Mouse (Mus musculus): ENCODE data around the gene Trim41. TPM values are rescaled to one million over a fixed set of nuclear protein-coding genes. Genes with fewer than 3 reads are reported as not detected.

Trim41 gene
- polyA plus RNA-seq, 1 experiment from 2014 or later, result 7.1 TPM

GRCm38 (mm10) chr11:48774443-48775298 lies 42.5 kb downstream of the Trim41 start:
- ATAC-seq (ENCODE audit: low FRiP score), result peak; percentile 27; the same call in 1 of the 2 replicates
- 38% methylated on average over 17 of the region's 17 CpGs for WGBS
- Histone ChIP-seq H3K9me3 (replicated peaks) (no peaks in the 10 kb centered on the region), H3K4me2 (replicated peaks) (peak overlapping the region; percentile 24), H3K27me3 (no peaks in the 10 kb centered on the region), H3K27ac (no peak overlapping the region), H3K36me3 (no peaks in the 10 kb centered on the region), H3K4me1 (no peaks in the 10 kb centered on the region), H3K9ac (no peak overlapping the region), H3K4me3 (no peak overlapping the region)

GRCm38 (mm10) chr11:48771691-48772090 lies 45.5 kb downstream of the Trim41 start:
- Histone ChIP-seq H3K27ac (no peak overlapping the region), H3K4me2 (replicated peaks) (no peak overlapping the region), H3K9me3 (replicated peaks) (no peaks in the 10 kb centered on the region), H3K4me1 (no peaks in the 10 kb centered on the region), H3K36me3 (no peaks in the 10 kb centered on the region), H3K27me3 (no peaks in the 10 kb centered on the region), H3K9ac (no peak overlapping the region), H3K4me3 (no peak overlapping the region)
- ATAC-seq (ENCODE audit: low FRiP score), result no peak
- WGBS, result 10% methylated on average over 2 of the region's 2 CpGs

GRCm38 (mm10) chr11:48767195-48767876 lies 49.8 kb downstream of the Trim41 start:
- Histone ChIP-seq H3K4me2 (replicated peaks) (no peak overlapping the region), H3K27me3 (no peaks in the 10 kb centered on the region), H3K4me1 (no peaks in the 10 kb centered on the region), H3K27ac (no peak overlapping the region), H3K4me3 (no peak overlapping the region), H3K9ac (no peak overlapping the region), H3K9me3 (replicated peaks) (no peaks in the 10 kb centered on the region), H3K36me3 (no peaks in the 10 kb centered on the region)
- ATAC-seq (ENCODE audit: low FRiP score), result no peak
- 81% methylated on average over 14 of the region's 14 CpGs for WGBS

- no peaks in the 10 kb centered on the region; the same call in 1 of the 2 replicates for H3K27me3 ChIP-seq
- 93% methylated on average over 9 of the region's 9 CpGs for WGBS
- H3K36me3 ChIP-seq, result no peaks in the 10 kb centered on the region
- no peaks in the 10 kb centered on the region for H3K4me1 ChIP-seq
- H3K27ac ChIP-seq, result no peak overlapping the region
- no peak overlapping the region for H3K4me3 ChIP-seq
- H3K4me2 ChIP-seq (replicated peaks), result no peak overlapping the region
- H3K9ac ChIP-seq, result no peak overlapping the region
- no peaks in the 10 kb centered on the region for H3K9me3 ChIP-seq (replicated peaks)
- no peak for ATAC-seq (ENCODE audit: low FRiP score)
These were observed 53.0 kb downstream of the Trim41 start for GRCm38 (mm10) chr11:48764119-48764518.

GRCm38 (mm10) chr11:48759021-48759420 lies 58.1 kb downstream of the Trim41 start:
- Histone ChIP-seq H3K9me3 (replicated peaks) (no peaks in the 10 kb centered on the region), H3K4me3 (no peak overlapping the region), H3K27ac (no peak overlapping the region), H3K4me1 (no peaks in the 10 kb centered on the region), H3K36me3 (no peaks in the 10 kb centered on the region), H3K9ac (no peak overlapping the region), H3K4me2 (replicated peaks) (no peak overlapping the region), H3K27me3 (no peaks in the 10 kb centered on the region; the same call in 1 of the 2 replicates)
- WGBS, result 80% methylated on average over 8 of the region's 8 CpGs
- no peak for ATAC-seq (ENCODE audit: low FRiP score)

Other genes with a start within 250 kb of the Trim41 start
- gene Rack1, start 17.0 kb downstream of the Trim41 start, polyA plus RNA-seq (2016; fragmentation: Nextera tagmentation; extraction: Ambion mirVana), result 442 and 512 TPM in 2 replicates
- gene Trim7, start 8.8 kb upstream of the Trim41 start, polyA plus RNA-seq (2016; fragmentation: Nextera tagmentation; extraction: Ambion mirVana), result 0.70 and 1.6 TPM in 2 replicates
- 7.2 and 10.0 TPM in 2 replicates for gene Gm12184, start 9.3 kb upstream of the Trim41 start, polyA plus RNA-seq (2016; fragmentation: Nextera tagmentation; extraction: Ambion mirVana)
- 3.0 and 3.9 TPM in 2 replicates for gene Irgm1, start 54.3 kb upstream of the Trim41 start, polyA plus RNA-seq (2016; fragmentation: Nextera tagmentation; extraction: Ambion mirVana)
- 0.13 TPM in 1 of 2 replicates, not detected in the other for gene Gm5431, start 84.9 kb upstream of the Trim41 start, polyA plus RNA-seq (2016; fragmentation: Nextera tagmentation; extraction: Ambion mirVana)
- 2.3 and 2.4 TPM in 2 replicates for gene Psme2b, start 128.8 kb upstream of the Trim41 start, polyA plus RNA-seq (2016; fragmentation: Nextera tagmentation; extraction: Ambion mirVana)
- not detected in 2 replicates for gene Olfr56, start 161.5 kb upstream of the Trim41 start, polyA plus RNA-seq (2016; fragmentation: Nextera tagmentation; extraction: Ambion mirVana)
- 0.10 and 0.47 TPM in 2 replicates for gene 9930111J21Rik1, start 162.0 kb upstream of the Trim41 start, polyA plus RNA-seq (2016; fragmentation: Nextera tagmentation; extraction: Ambion mirVana)
- gene Gm12185, start 174.9 kb upstream of the Trim41 start, polyA plus RNA-seq (2016; fragmentation: Nextera tagmentation; extraction: Ambion mirVana), result not detected in 2 replicates
- gene Tgtp1, start 176.8 kb upstream of the Trim41 start, polyA plus RNA-seq (2016; fragmentation: Nextera tagmentation; extraction: Ambion mirVana), result not detected in 2 replicates
- gene 9930111J21Rik2, start 233.9 kb upstream of the Trim41 start, polyA plus RNA-seq (2016; fragmentation: Nextera tagmentation; extraction: Ambion mirVana), result 0.22 and 0.57 TPM in 2 replicates
- not detected in 2 replicates for gene Tgtp2, start 246.9 kb upstream of the Trim41 start, polyA plus RNA-seq (2016; fragmentation: Nextera tagmentation; extraction: Ambion mirVana)